20 mouse cellular contexts compared by ENCODE assay signal in genomic region chr10:61025061-61025460, GRCm38 (mm10).
DNase-seq lines count a peak whose midpoint lies in the region; ATAC-seq lines count a peak whose summit lies in the region.
"Had no signal": no experiment of that assay in that cellular context is flagged by ENCODE, and none has a peak within 500 bp of the region (broad histone marks: within the 10 kb centered on the region; RNA-seq: fewer than 3 reads in every experiment).

No protein-coding gene starts in this region.

- no peak overlapping the region for H3K4me3 ChIP-seq in midbrain, embryonic 11.5 days (ENCODE audit: low read depth, low read length)
- H3K4me3 ChIP-seq in midbrain, embryonic 15.5 days: no peak overlapping the region
- H3K4me3 ChIP-seq: embryonic facial prominence, embryonic 13.5 days; forebrain, embryonic 12.5 days; heart, embryonic 15.5 days; hindbrain, embryonic 13.5 days; intestine, embryonic 15.5 days had no signal

- no peak overlapping the region for H3K27ac ChIP-seq in midbrain, embryonic 11.5 days (ENCODE audit: low read depth, low read length)
- no peak overlapping the region for H3K27ac ChIP-seq in midbrain, embryonic 15.5 days
- H3K27ac ChIP-seq: embryonic facial prominence, embryonic 13.5 days; forebrain, embryonic 12.5 days; heart, embryonic 15.5 days; hindbrain, embryonic 13.5 days; hindbrain, postnatal 0 days; intestine, embryonic 15.5 days had no signal

- 78% methylated on average over 4 of the region's 4 CpGs for WGBS in midbrain, embryonic 11.5 days
- 87% methylated on average over 4 of the region's 4 CpGs for WGBS in midbrain, embryonic 15.5 days

- DNase-seq in midbrain, embryonic 11.5 days (ENCODE audit: low spot score, missing footprints): peak; percentile 73
- peak; percentile 12 for DNase-seq in cerebellum, adult 8-10 months
- DNase-seq in cerebellum, postnatal 14 days: peak; percentile 50 to 63
- no peak for DNase-seq in testis, postnatal 10 days (ENCODE audit: low spot score)
- DNase-seq in right cerebral cortex, postnatal 25 days: no peak
- DNase-seq in Muller cell, postnatal 12 days (ENCODE audit: inconsistent ontology term): no peak
- DNase-seq: adrenal gland, adult 8-10 months; gastrocnemius, postnatal 10 days; heart, adult 18-20 months; heart, postnatal 14 days; kidney, adult 8-10 months had no signal

- H3K27me3 ChIP-seq in midbrain, embryonic 11.5 days (ENCODE audit: control insufficient read depth, insufficient read depth, low read length): no peaks in the 10 kb centered on the region
- H3K27me3 ChIP-seq in midbrain, embryonic 15.5 days (replicated peaks): no peaks in the 10 kb centered on the region
- H3K27me3 ChIP-seq: embryonic facial prominence, embryonic 13.5 days; intestine, embryonic 15.5 days had no signal

- no peak overlapping the region for H3K9ac ChIP-seq in midbrain, embryonic 11.5 days (ENCODE audit: low read length)
- no peak overlapping the region for H3K9ac ChIP-seq in midbrain, embryonic 15.5 days
- H3K9ac ChIP-seq: embryonic facial prominence, embryonic 13.5 days; forebrain, embryonic 12.5 days; heart, embryonic 15.5 days; hindbrain, embryonic 13.5 days; intestine, embryonic 15.5 days had no signal

- H3K4me1 ChIP-seq in midbrain, embryonic 11.5 days (ENCODE audit: control insufficient read depth, insufficient read depth, low read length): no peaks in the 10 kb centered on the region
- H3K4me1 ChIP-seq in midbrain, embryonic 15.5 days: peaks cover 3% of the 10 kb centered on the region; the same call in 1 of the 2 replicates
- H3K4me1 ChIP-seq: embryonic facial prominence, embryonic 13.5 days; forebrain, embryonic 12.5 days; intestine, embryonic 15.5 days had no signal

- no peak overlapping the region for H3K4me2 ChIP-seq in midbrain, embryonic 11.5 days
- no peak overlapping the region for H3K4me2 ChIP-seq in midbrain, embryonic 15.5 days
- H3K4me2 ChIP-seq: embryonic facial prominence, embryonic 13.5 days; forebrain, embryonic 12.5 days; heart, embryonic 11.5 days; heart, embryonic 15.5 days; hindbrain, embryonic 13.5 days; intestine, embryonic 15.5 days had no signal

- no peak for ATAC-seq in midbrain, embryonic 11.5 days (ENCODE audit: low FRiP score)
- no peak for ATAC-seq in midbrain, embryonic 15.5 days (replicated peaks)
- ATAC-seq: forebrain, embryonic 16.5 days; hindbrain, postnatal 0 days; intestine, embryonic 15.5 days had no signal

- no peaks in the 10 kb centered on the region for H3K9me3 ChIP-seq in midbrain, embryonic 11.5 days (ENCODE audit: control insufficient read depth, low read length)
- H3K9me3 ChIP-seq in midbrain, embryonic 15.5 days: no peaks in the 10 kb centered on the region
- H3K9me3 ChIP-seq: embryonic facial prominence, embryonic 13.5 days; forebrain, embryonic 12.5 days; heart, embryonic 15.5 days; hindbrain, embryonic 13.5 days; intestine, embryonic 15.5 days had no signal

- H3K36me3 ChIP-seq in midbrain, embryonic 11.5 days (ENCODE audit: control insufficient read depth, insufficient read depth, low read length): no peaks in the 10 kb centered on the region
- no peaks in the 10 kb centered on the region for H3K36me3 ChIP-seq in midbrain, embryonic 15.5 days (replicated peaks)
- H3K36me3 ChIP-seq: embryonic facial prominence, embryonic 13.5 days; forebrain, embryonic 12.5 days; heart, embryonic 15.5 days; hindbrain, embryonic 13.5 days; intestine, embryonic 15.5 days had no signal

Comparison
In these comparisons a context has a peak if more than half of its experiments do, and no peak if none do; other contexts are left out.
1. DNase-seq: peak in midbrain, embryonic 11.5 days (single experiment), cerebellum, adult 8-10 months (single experiment) and cerebellum, postnatal 14 days (2 of 2); none in testis, postnatal 10 days (single experiment), right cerebral cortex, postnatal 25 days (single experiment) and Muller cell, postnatal 12 days (single experiment).